Mouse (Mus musculus) megakaryocyte, embryonic 14.5 days (primary cell): ENCODE measurements around the gene Lhx4.

Experiments used
- FLI1 ChIP-seq: IDR thresholded peaks from 2 replicates; pipeline ENCODE4 v1.6.1; 2012; ENCODE audit warnings: low read length, inconsistent platforms, mixed read lengths
- GATA1 ChIP-seq: IDR thresholded peaks from 3 replicates; pipeline ENCODE4 v1.6.1; 2012; ENCODE audit warnings: mixed read lengths, low read length, inconsistent platforms, borderline replicate concordance

DNA sequence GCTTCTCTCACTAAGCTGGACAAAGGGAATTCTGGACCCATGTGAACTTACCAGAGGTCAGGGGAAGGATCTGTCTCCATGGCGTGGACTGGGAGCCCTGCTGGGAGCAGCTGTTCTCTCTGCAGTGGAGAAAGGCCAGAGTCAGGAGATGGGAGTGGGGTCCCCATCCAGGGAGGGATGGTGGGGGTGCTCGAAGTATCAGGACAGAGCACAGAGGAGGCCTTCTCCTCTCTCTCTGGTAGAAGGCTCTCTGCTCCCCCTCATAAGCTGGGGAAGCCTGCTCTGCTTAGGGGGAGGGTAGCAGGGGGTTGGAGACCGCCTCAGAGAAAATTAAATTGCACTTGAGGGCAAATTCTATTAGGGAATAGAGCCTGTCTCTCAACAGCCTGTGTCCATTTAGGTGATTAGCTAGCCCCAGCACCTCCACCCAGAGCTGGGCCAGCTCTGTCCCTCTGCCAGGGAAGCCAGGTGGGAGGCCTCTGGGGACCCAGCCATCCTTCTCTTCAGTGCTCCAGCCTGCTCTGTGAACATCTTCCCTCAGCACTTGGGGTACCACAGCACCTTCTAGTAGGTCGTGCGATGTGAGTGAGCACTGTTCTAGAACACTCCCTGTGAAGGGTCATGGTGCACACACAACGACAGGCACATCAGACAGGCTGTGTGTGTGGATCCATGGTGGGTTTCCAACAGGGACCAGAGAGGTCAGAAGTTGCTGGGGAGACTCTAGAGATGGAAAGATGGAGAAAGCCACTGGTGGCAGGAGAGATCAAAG is at the start of gene Lhx4:
- TF ChIP-seq GATA1, result no peak
- TF ChIP-seq FLI1, result no peak
